Mouse (Mus musculus) frontal cortex, adult 2 months (tissue): ENCODE measurements around the gene Phf24. TPM values are rescaled to one million over a fixed set of nuclear protein-coding genes. Genes with fewer than 3 reads are reported as not detected.

Experiments
- DNase-seq, 2 experiments: peaks; one replicate each; pipeline ENCODE4 v3.0.0; 2022; ENCODE audit warnings: low spot score in 1 of 2; ENCODE audit errors: extremely low spot score in 1 of 2
- polyA plus RNA-seq: library from polyadenylated mRNA; depleted of rRNA; stranded (reverse); fragments of >200 nt; gene quantifications from 2 replicates; pipeline ENCODE4 v1.2.3, GENCODE M21; 2012

The Phf24 gene
- polyA plus RNA-seq, 1 experiment: 199 TPM

- DNase-seq: no peak
These were observed 11.5 kb upstream of the Phf24 start for GRCm38 (mm10) chr4:42904966-42905365.

- DNase-seq: no peak
These were observed 3.1 kb upstream of the Phf24 start for GRCm38 (mm10) chr4:42913391-42913790.

DNA sequence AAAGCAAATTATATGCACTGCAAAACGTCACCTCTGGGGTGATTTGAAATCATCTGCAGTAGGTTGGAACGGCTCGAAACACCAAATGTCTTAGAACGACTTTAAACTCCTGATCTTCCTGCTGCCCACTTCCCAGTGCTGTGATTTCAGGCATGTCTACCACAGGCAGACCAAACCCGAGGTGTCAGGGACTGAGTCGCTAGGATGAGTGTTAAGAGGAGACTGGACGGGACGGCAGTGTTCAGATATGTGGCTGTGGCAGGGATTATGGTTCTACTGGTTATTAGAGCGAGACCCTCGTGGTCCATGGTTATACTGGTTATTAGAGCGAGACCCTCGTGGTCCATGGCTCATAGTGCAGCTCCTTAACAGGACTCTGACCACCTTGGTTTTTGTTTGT lies 1.1 kb upstream of the Phf24 start:
- no peak for DNase-seq

- DNase-seq: no peak
These were observed 494 bp upstream of the Phf24 start for GRCm38 (mm10) chr4:42915966-42916365.

GRCm38 (mm10) chr4:42917402-42917774 lies 928 bp downstream of the Phf24 start:
- DNase-seq: no peak

DNA sequence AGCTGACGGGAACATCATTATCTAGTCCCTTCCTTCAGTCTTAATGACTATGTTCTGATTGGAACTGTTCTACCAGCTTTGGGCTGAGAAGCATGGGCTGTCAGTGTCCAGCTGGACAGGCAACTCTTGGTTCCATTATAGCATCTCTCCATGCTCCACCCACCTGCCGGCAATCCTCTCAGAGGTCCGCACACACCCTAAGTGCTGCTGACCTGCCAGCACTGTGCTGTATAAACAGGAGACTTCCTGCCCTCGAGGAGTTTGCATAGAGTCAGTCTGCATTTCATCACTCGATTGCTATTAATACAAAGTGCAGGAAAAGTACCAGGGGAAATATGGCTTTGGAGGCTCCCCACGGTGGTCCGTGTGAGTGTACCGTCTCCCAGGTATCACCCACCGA lies 4.3 kb downstream of the Phf24 start:
- no peak for DNase-seq

DNA sequence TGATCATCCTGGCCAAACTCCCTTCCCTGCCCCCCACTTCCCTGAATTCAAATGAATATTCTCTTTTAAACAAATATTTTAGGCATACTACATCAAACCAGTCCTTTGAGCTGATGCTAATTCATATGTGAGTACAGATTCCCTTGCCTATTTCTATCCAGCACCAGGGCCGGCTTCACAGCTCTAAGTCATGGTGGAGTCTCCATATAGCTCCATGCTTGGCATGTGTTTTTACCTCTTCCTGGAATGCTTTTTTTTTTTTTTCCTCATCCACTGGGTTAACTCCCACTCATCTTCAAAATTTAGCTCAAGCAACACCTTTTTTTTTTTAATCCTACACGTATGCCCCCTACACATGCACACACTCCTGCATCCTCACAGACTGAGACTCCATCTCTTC lies 5.1 kb downstream of the Phf24 start:
- peak; percentile 71 to 72 for DNase-seq

- no peak for DNase-seq
These were observed 5.6 kb downstream of the Phf24 start for GRCm38 (mm10) chr4:42922056-42922455.

DNA sequence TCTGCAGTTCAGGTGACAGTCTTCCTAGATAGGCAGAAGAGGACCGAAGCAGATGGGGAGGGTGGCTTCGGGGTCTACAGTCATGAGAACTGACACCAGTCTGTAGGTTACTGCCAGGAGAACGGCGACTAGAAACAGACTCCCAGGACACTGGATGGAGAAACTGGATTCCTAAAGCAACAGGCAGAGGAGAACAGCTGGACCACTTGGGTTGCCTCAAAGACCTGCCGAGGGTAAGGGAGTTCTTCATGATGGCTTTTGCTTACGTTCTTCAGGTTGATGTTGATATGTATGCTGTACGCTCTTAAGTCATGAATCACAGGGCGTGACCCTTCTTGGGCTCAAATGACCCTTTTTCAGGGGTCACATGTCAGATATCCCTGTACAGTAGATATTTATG lies 6.0 kb downstream of the Phf24 start:
- DNase-seq: no peak

DNA sequence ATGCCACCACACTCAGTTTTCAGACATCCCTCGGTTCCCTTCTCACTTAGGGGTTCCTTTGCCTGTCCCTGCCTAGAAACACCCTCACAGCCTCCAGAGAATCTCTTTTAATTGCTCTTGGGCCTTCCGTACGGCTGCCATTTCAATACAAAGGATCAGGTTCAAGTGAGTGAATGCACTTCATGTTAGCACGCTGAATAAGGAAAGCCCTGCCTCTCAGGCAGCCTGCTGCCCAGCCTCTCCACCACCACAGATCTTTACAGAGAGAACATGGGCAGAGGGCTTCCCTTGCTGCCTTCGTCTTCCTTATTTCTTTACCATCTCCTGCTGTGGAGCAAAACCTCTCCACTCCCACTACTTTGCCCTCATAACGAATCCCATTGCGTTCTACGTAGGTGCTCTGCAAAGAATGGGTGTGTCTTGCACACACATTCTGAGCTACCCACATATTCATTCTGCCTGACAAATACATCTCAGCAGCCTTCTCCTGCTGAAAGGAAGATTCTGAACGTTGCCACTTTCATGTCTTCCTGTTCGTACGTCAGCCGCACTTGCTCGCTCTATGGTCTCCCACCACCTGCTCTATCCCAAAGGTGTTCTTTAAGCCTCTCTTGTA lies 7.7 kb downstream of the Phf24 start:
- DNase-seq: peak in 1 of 2 experiments; percentile 61

DNA sequence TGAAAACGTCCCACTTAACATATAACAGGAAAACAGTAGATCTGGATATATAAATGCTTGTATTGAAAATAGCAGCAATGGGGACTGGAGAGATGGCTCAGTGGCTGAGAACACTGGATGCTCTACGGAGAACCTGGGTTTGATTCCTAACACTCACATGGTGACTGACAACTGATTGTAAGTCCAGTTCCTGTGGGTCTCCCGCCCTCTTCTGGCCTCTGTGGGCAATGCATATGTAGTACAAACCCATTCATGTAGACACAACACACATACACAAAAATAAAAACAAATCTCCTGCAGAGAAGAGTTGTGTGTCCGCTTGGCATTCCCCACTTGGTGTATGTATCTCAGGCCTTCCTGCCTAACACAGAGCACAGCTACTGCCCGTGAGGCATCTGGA lies 11.7 kb downstream of the Phf24 start:
- no peak for DNase-seq

DNA sequence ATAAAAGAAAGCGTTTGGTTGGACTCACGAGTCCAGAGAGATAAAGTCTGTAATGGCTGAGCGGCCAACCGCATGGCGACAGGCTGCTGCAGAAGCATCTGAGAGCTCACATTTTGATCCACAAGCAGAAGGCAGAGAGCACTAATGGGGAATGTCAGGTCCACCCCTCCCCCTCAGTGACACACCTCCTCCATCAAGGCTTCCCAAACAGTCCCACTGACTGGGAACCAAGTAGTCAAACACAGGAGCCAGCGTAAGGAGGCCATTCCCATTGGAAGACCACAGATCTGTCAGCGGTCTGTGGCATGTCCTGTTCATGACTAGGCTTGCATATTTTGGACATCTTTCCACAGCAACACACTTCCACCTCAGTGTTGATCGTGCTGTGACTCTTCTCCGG lies 12.5 kb downstream of the Phf24 start:
- no peak for DNase-seq

DNA sequence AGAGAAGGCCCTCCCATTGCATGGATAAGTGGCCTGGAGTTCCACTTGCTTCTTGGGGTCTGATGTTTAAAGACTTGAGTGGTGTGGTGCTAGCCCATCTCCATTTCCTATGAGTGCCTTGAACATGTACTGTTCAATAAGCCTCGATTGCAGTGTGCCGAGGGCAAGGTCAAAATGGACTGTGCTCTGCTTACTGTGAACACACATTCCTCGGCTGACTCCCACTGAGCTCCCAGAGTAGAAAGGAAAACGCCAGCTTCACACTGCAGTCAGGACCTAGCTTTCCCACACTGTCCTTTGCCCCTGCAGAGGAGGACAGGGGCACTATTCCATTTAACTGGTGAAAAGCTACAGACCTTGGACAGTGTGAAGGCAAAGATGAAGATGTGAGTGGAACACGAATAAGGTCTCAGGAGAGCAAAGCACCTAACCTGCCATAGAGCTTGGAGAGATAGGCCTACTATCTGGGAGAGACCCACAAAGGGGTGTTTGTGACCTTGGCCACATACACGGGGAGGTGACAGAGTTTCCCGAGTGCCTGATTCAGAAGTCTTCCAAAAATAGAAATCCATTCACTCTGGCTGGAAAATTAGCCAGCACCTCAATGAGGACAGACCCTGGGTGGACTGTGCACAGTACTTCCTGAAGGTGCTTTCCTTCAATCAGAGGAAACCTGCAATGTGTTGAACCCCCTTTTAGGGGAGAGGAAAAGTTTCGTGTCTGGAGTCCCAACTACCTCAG lies 15.9 kb downstream of the Phf24 start:
- DNase-seq: no peak

GRCm38 (mm10) chr4:42933630-42934029 lies 17.2 kb downstream of the Phf24 start:
- DNase-seq: peak; percentile 31 to 71

DNA sequence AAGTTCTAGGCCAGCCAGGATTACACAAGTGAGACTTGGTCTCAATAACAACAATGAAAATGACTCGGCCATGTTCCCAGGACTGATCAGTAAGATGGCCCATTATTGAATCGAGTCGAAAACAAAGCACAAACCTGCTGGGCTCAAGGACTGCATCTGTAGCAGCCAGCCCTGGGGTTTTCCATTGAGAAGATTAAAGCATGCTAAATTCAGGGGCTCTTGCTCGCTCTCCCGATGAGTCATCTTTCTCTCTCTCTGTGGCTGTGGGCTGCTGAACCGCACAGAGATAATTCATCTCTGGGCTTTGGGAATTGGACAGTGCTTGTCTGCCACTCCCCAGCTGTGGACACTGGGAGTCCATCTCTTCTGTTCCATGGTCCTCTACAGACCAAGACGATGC lies 24.9 kb downstream of the Phf24 start:
- DNase-seq: peak in 1 of 2 experiments; percentile 69

GRCm38 (mm10) chr4:42943341-42943740 lies 26.9 kb downstream of the Phf24 start:
- DNase-seq: no peak

DNA sequence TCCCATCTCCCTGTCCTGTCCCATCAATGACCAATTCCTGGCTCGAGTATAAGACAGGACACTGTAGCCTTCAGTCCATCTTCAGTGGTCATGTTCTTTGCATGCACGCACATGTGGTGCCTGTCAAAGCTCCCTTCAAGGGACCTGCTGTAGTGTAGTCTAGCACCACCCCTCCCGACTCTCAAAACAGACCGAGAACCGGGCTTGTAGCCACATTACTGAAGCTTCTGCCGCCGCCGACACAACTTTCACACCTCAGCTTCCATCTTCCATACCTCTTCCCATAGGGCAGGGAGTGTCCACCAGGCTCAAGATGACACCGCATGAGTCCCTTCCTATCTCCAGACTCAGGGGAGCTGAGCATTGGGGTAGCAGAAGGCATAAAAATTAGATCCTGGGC lies 27.7 kb downstream of the Phf24 start:
- no peak for DNase-seq

- DNase-seq: no peak
These were observed 28.6 kb downstream of the Phf24 start for GRCm38 (mm10) chr4:42945043-42945442.

GRCm38 (mm10) chr4:42945445-42945844 lies 29.0 kb downstream of the Phf24 start:
- peak in 1 of 2 experiments; percentile 72 for DNase-seq

DNA sequence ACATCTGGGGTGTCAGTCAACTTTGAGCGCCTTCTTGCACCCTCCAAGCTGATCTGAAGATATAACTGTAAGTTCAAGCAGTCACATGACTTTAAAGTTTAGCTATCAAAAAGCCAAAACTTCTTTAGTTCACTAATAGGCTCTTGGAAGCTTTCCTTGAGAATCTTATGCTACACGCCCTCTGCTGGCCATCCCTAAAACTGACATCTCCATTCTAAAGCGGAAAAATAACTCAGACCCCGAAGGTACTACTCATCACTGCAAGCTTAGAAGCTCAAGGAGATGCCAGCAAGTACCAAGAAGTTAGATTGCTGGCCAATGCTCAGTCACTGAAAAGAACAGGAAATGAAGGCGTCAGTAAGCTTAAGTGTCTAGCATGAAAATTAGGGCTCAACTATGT lies 29.5 kb downstream of the Phf24 start:
- DNase-seq: peak; percentile 63 to 89

DNA sequence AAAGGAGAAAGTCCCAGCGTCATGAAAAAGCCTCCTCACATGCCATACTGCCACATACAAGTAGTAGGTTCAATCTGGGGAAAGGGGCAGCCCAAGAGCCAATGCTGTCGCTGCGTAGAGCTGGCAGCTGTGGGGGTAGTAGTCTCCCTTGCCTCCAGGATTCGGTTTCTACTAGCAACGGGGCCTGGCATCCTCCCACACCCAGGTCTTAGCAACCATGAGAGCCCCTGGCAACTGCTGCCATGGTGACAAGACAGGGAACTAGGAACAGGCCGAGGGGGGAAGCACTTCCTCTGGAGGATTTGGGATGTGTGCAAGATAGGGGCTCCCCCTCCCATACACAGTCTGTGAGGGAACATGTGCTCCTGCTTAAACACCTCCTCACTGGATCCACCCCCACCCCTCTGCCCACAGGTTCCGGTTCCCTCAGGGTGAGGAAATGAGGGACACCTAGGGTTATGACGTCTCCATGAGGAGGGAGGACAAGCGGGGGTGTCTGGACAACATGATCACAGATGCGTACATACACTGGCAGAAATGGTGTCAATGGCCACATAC lies 30.4 kb downstream of the Phf24 start:
- peak; percentile 94 to 95 for DNase-seq

DNA sequence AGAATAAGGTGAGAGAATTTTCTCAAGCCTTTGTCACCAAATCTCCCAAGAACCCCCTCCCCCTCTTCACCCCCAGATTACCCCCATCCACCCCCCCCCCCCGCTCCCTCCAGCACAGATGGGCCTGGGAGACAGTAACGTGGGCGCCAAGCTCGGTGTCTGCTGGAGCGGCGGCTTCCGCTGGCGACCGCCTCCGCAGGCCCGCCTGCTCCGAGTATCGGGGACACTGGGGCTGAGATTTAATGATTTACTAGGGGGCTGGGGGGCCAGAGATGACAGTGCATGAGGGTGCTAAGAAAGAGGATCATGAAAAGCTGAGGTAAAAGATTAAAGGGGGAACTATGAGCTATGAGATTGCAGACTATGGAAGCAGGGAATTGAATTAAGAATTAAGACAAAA lies 32.1 kb downstream of the Phf24 start:
- no peak for DNase-seq
